In the genomic region with DNA sequence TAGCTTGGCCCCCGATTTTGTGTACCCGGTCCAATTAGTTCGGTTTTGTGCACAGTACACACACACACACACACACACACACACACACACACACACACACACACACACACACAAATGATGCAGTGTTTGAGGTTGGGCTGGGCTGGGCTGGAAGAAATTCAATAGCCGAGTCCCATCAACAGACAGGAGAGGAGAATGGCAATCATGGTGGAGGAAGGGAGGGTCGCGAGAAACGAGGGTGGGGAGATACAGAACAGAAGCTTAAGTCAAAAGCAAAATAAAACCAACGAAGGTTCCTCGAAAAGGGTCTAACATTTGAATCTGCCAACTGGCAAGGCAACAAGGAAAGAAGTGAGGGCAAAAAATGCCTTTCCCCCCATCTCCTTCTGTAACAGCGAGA, we compare ENCODE assay signal across 9 mouse cellular contexts. TPM values are rescaled to one million over a fixed set of nuclear protein-coding genes. Genes with fewer than 3 reads are reported as not detected.
DNase-seq lines count a peak whose midpoint lies in the region; ATAC-seq lines count a peak whose summit lies in the region.
"Had no signal": no experiment of that assay in that cellular context is flagged by ENCODE, and none has a peak within 500 bp of the region (broad histone marks: within the 10 kb centered on the region; RNA-seq: fewer than 3 reads in every experiment).

No protein-coding gene starts in this region.

- no peaks in the 10 kb centered on the region for H3K9me3 ChIP-seq in kidney, embryonic 15.5 days (replicated peaks)
- H3K9me3 ChIP-seq in hindbrain, embryonic 12.5 days (replicated peaks): no peaks in the 10 kb centered on the region
- no peaks in the 10 kb centered on the region for H3K9me3 ChIP-seq in midbrain, embryonic 16.5 days (replicated peaks; ENCODE audit: control insufficient read depth, low read length, poor library complexity, severe bottlenecking)

- H3K4me3 ChIP-seq in kidney, embryonic 15.5 days (replicated peaks): peak overlapping the region; percentile 64
- peak overlapping the region; percentile 66 for H3K4me3 ChIP-seq in hindbrain, embryonic 12.5 days
- peak overlapping the region; percentile 61 for H3K4me3 ChIP-seq in midbrain, embryonic 16.5 days (ENCODE audit: low read depth, low read length)

- peaks cover 10% of the 10 kb centered on the region; the same call in 1 of the 2 replicates for H3K27me3 ChIP-seq in kidney, embryonic 15.5 days
- no peaks in the 10 kb centered on the region for H3K27me3 ChIP-seq in hindbrain, embryonic 12.5 days
- H3K27me3 ChIP-seq in midbrain, embryonic 16.5 days (ENCODE audit: control insufficient read depth, insufficient read depth, low read depth, low read length): no peaks in the 10 kb centered on the region

- H3K9ac ChIP-seq in kidney, embryonic 15.5 days: no peak overlapping the region
- H3K9ac ChIP-seq in hindbrain, embryonic 12.5 days: peak overlapping the region; percentile 79; the same call in 1 of the 2 replicates
- peak overlapping the region; percentile 86 for H3K9ac ChIP-seq in midbrain, embryonic 16.5 days (ENCODE audit: low read depth, low read length)

- ATAC-seq in kidney, embryonic 15.5 days (replicated peaks; ENCODE audit: low FRiP score): no peak
- ATAC-seq in hindbrain, embryonic 12.5 days (ENCODE audit: low FRiP score): no peak
- no peak for ATAC-seq in midbrain, embryonic 16.5 days

- no peak overlapping the region for H3K27ac ChIP-seq in kidney, embryonic 15.5 days
- H3K27ac ChIP-seq in hindbrain, embryonic 12.5 days: peak overlapping the region; percentile 94
- H3K27ac ChIP-seq in midbrain, embryonic 16.5 days (ENCODE audit: low read length): peak overlapping the region; percentile 94

- peak overlapping the region; percentile 89 for H3K4me2 ChIP-seq in kidney, embryonic 15.5 days
- peak overlapping the region; percentile 76 for H3K4me2 ChIP-seq in hindbrain, embryonic 12.5 days (replicated peaks)
- H3K4me2 ChIP-seq in midbrain, embryonic 16.5 days (ENCODE audit: low read length): peak overlapping the region; percentile 69

- H3K4me1 ChIP-seq in kidney, embryonic 15.5 days: no peaks in the 10 kb centered on the region
- H3K4me1 ChIP-seq in hindbrain, embryonic 12.5 days: no peaks in the 10 kb centered on the region
- H3K4me1 ChIP-seq in midbrain, embryonic 16.5 days (ENCODE audit: control insufficient read depth, insufficient read depth, low read length): peaks cover 12% of the 10 kb centered on the region

- WGBS in kidney, embryonic 15.5 days: 31% methylated on average over 10 of the region's 10 CpGs
- 25% methylated on average over 10 of the region's 10 CpGs for WGBS in hindbrain, embryonic 12.5 days
- 26% methylated on average over 10 of the region's 10 CpGs for WGBS in midbrain, embryonic 16.5 days

- no peaks in the 10 kb centered on the region for H3K36me3 ChIP-seq in kidney, embryonic 15.5 days
- no peaks in the 10 kb centered on the region for H3K36me3 ChIP-seq in hindbrain, embryonic 12.5 days
- H3K36me3 ChIP-seq in midbrain, embryonic 16.5 days (ENCODE audit: control insufficient read depth, insufficient read depth, low read length): no peaks in the 10 kb centered on the region

- DNase-seq in kidney, adult 8-10 months: no peak
- peak; percentile 72 to 75 for DNase-seq in cerebellum, postnatal 10 days
- DNase-seq in T-cell, adult 2 months (ENCODE audit: low spot score): no peak
- DNase-seq in adipocyte (ENCODE audit: low spot score): no peak
- no peak for DNase-seq in lung, postnatal 36 days
- DNase-seq: lung, adult 2 months had no signal

RNA-seq across cellular contexts. Expression of a gene that starts 1.6 kb away (rescaled TPM):
- polyA plus RNA-seq in kidney, embryonic 15.5 days (2015; fragmentation: Nextera tagmentation; extraction: Ambion mirVana): 12.6 and 12.8 TPM in 2 replicates
- 15.6 and 16.4 TPM in 2 replicates for polyA plus RNA-seq in hindbrain, embryonic 12.5 days (2016; fragmentation: Nextera tagmentation; extraction: Ambion mirVana)
- 36.8 and 39.7 TPM in 2 replicates for polyA plus RNA-seq in midbrain, embryonic 16.5 days (2015; fragmentation: Nextera tagmentation; extraction: Ambion mirVana)

Comparison
In these comparisons a context has a peak if more than half of its experiments do, and no peak if none do; other contexts are left out.
1. DNase-seq: peak in cerebellum, postnatal 10 days (2 of 2); none in kidney, adult 8-10 months (0 of 2), T-cell, adult 2 months (single experiment), adipocyte (single experiment) and lung, postnatal 36 days (single experiment).
2. Peak in every context shown above with its lines, with median percentiles within 50 percentile points of each other: H3K4me2 ChIP-seq and H3K4me3 ChIP-seq.